Mouse (Mus musculus): ENCODE results near the gene Met. TPM values are rescaled to one million over a fixed set of nuclear protein-coding genes. Genes with fewer than 3 reads are reported as not detected.

Met gene
- total RNA-seq, 1 experiment from 2014 or later: 1.2 TPM

DNA sequence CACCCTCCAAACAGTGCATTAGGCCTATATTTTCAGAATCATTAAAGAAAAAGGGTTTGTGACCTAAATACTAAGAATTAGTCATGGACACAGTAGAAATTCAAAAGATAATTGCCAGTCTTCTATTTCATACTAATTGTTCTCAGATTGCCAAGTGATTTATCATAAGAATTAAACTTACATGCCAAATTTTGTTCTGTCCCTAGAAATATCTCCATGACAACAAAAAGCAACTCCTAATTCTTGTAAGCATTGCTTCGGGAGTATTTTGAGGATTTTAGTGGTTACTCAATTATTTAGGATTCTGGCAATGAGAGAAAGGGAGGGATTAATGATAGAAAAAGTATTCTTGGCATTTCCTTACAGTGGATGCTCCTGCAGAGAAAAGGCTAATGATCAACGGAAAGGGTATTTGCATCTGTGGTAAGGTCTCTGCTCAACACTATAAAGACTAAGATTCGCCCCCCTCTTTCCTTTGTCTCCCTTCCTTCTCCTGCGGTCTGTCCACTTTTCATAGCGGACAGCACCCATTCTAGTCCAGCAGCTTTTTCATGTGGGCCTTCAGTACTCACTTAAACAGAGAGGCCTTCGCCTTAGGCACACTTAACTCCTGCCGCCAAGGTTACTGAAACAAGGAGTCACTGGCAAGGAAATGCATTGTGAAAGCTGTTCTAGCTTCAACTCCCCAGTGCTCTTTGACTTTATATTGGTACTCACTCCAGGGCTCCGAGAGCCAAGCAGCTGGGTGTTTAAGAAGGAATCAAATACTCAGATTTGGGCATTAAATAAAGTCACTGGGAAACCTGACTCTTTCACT lies 58.5 kb downstream of the Met start:
- ATAC-seq (replicated peaks in 1 of 2; ENCODE audit: insufficient read depth in 1 of 2, low FRiP score in 2 of 2, low TSS enrichment in 1 of 2, low read depth in 1 of 2, poor library complexity in 2 of 2, severe bottlenecking in 2 of 2): no peak

DNA sequence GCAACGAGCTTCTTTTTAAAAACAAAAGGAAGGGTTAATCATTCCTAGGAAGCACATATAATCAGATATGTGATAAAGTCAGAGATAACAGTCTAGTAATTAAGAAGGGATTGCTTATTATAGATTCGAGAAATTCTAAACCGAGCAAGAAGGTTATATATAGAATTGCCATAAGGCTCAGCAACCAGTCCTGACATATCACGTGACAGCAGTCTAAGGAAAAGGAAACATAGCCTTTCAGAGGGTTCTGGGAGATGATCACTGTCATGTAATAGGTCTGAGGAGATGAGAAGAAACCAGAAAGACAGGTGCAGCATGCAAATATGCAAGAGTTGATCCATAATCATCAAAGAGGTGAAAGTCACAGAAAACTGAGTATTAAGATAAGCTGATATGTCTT lies 59.3 kb downstream of the Met start:
- ATAC-seq (replicated peaks in 1 of 2; ENCODE audit: insufficient read depth in 1 of 2, low FRiP score in 2 of 2, low TSS enrichment in 1 of 2, low read depth in 1 of 2, poor library complexity in 2 of 2, severe bottlenecking in 2 of 2): no peak

DNA sequence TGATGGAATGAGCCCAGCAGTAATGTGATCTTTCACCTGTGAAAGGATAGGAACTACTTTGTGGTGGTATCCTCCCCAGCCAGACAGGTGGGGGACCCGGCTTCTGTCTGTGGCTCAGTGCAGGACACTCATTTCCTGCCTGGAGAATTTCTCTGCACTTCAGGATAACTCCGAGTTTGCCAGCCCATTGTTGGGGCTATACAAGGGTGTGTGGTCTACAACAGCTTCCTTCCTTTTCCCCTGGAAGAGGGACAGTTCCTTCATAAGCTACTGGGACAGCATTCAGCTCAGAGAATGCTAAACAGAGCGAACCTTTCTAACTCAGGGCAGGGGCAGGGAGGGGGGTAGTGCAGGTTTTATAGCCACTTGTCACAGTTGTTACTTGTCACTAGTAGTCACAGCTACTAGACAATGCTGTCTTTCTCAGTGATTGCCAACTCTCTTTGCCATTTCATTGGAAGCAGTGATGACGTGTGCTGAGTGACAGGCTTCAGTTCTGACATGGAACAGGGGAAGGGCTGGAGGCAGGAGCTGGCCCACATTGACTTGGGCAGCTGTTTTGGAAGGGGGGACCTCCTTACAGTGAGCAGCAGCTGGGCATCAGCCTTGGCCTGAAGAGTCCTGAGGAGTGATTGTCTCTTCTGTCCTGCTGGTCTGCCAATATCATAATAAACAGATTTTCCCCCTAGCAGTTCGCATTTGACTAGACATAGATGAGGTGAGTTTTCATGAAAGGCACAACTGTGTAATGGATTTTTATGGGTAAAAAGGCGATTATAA lies 66.1 kb downstream of the Met start:
- no peak for ATAC-seq (replicated peaks in 1 of 2; ENCODE audit: insufficient read depth in 1 of 2, low FRiP score in 2 of 2, low TSS enrichment in 1 of 2, low read depth in 1 of 2, poor library complexity in 2 of 2, severe bottlenecking in 2 of 2)

DNA sequence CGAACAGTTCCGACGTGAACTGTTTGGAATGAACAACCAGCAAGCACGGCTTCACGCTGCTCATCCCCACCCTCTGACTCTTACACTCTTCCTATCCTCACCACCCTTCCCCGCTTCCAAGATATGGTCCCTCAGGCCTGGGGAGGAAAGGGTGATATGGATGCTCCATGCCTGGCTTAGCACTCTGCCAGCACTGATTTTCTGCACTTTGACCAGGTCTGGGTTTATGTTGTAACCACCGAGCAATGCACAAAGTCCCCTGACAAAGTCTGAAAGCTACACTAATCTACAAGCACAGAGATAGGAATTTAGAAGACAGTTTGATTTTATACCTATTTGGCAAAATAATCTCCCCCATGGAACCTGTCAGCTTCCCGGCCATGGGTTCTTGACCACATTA lies 78.0 kb downstream of the Met start:
- no peak for ATAC-seq (replicated peaks in 1 of 2; ENCODE audit: insufficient read depth in 1 of 2, low FRiP score in 2 of 2, low TSS enrichment in 1 of 2, low read depth in 1 of 2, poor library complexity in 2 of 2, severe bottlenecking in 2 of 2)

DNA sequence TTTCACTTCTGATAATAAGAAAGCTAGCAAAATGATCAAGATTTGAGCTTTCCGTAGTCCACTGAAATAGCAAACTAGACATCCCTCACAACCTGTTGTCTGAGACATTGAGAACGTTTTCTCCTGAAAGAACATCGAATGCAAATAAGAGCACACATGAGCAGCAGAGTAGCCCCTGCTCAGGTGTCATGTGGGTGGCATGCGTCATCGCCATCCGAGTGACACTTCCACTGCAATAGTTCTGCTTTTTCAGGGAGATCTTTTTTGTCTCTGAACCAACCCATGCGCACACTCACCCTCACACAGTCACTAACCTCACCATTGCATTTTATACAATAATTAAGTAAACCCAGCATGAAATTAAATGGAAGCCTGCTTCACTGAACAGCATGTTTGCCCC lies 78.8 kb downstream of the Met start:
- no peak for ATAC-seq (replicated peaks in 1 of 2; ENCODE audit: insufficient read depth in 1 of 2, low FRiP score in 2 of 2, low TSS enrichment in 1 of 2, low read depth in 1 of 2, poor library complexity in 2 of 2, severe bottlenecking in 2 of 2)

DNA sequence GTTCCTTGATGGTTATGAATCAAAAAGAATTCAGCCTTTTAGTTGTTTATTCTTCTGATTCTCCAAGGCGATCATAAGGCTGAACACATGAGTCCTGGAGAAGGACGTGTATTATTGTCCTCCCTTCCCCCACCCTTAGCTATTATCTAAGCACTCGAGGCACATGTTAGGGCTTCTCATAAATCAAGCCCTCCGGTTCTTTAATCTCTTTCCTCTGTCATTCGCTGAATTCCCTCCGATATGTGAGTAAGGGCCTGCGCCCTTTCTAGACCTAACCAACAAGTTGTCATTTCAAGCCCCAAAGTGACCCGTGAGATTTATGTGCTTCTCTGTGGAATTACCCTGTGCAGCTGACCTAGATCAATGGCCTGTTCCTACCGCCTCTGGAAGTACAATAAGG lies 81.9 kb downstream of the Met start:
- ATAC-seq (replicated peaks in 1 of 2; ENCODE audit: insufficient read depth in 1 of 2, low FRiP score in 2 of 2, low TSS enrichment in 1 of 2, low read depth in 1 of 2, poor library complexity in 2 of 2, severe bottlenecking in 2 of 2): no peak

DNA sequence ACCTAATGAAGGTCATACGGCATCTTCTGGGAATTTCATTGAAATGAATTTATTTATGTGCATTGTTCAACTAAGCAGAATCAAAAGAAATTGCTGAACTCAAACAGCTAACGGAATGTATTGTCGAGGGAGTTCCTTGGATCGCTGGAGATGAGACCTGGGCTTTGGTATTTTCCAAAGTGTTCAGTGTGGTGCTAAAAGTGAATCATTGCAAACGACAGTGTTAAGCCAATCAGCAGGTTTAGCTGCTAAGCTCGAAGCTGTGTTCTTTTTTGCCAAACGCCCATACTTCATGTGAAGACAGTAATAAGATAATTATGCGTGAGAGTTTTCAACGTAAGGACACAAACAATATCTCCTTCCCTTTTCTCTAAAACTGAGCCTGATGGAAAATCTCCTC lies 82.7 kb downstream of the Met start:
- no peak for ATAC-seq (replicated peaks in 1 of 2; ENCODE audit: insufficient read depth in 1 of 2, low FRiP score in 2 of 2, low TSS enrichment in 1 of 2, low read depth in 1 of 2, poor library complexity in 2 of 2, severe bottlenecking in 2 of 2)

DNA sequence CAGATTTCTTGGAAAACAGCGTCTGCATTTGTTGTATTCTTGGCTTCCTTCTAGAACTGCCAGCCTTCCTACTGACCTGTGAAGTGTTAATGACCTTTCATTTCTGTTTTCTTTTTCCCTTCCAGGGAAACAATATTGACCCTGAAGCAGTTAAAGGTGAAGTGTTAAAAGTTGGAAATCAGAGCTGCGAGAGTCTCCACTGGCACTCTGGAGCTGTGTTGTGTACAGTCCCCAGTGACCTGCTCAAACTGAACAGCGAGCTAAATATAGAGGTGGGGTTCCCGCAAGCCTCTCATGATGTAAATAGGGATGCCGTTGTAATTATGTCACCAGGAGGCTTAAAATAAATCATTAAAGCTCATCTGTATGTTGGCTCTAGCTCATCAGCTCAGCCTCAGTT lies 83.2 kb downstream of the Met start:
- ATAC-seq (replicated peaks in 1 of 2; ENCODE audit: insufficient read depth in 1 of 2, low FRiP score in 2 of 2, low TSS enrichment in 1 of 2, low read depth in 1 of 2, poor library complexity in 2 of 2, severe bottlenecking in 2 of 2): no peak

DNA sequence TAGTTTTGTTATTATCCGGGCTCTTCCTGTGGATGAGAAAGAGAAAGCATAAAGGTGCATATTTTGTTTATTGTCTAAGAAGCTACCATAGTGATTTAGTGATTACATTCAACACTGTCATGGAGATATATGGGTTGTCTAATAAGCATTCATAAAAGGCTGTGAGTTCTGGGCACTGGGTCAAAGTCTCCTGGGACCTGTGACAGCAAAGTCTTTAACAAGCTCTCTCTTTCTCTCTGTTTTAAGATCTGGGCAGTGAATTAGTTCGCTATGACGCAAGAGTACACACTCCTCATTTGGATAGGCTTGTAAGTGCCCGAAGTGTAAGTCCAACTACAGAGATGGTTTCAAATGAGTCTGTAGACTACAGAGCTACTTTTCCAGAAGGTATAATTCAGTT lies 85.2 kb downstream of the Met start:
- no peak for ATAC-seq (replicated peaks in 1 of 2; ENCODE audit: insufficient read depth in 1 of 2, low FRiP score in 2 of 2, low TSS enrichment in 1 of 2, low read depth in 1 of 2, poor library complexity in 2 of 2, severe bottlenecking in 2 of 2)

DNA sequence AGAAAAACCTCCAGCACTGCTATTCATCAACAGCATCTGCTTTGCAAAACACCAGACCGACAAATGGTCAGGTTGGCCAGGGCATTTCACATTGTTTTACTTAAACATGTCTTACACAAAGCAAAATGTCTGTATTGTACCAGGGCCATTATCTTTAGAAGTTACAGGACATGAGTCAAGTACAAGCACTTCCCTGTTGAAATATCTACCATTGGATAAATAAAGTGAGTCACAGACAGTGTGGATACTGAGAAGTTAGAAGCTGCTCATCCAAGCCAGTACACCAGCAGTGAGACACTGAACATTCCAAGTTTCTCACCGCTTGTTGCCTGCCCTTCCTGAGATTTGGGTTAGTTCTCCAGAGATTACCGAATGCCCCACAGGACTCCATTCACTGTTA lies 86.0 kb downstream of the Met start:
- no peak for ATAC-seq (replicated peaks in 1 of 2; ENCODE audit: insufficient read depth in 1 of 2, low FRiP score in 2 of 2, low TSS enrichment in 1 of 2, low read depth in 1 of 2, poor library complexity in 2 of 2, severe bottlenecking in 2 of 2)

DNA sequence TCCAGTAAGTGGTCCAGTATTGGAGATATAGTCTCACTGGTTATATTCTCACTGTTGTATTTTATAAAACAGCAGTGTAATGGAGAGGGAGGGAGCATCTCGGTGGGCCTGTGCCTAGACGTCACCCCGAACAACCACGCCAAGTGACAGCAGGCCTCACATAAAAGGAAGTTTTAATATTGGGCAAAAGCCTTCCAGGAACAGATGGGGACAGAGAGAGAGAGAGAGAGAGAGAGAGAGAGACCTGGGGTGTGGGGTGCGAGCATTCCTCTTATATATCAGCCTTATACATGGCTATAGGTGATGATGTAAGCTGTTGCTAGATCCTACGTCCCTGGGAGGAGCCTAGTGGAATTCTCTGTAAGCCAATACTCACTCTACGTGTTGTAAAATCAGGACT lies 90.7 kb downstream of the Met start:
- no peak for ATAC-seq (replicated peaks in 1 of 2; ENCODE audit: insufficient read depth in 1 of 2, low FRiP score in 2 of 2, low TSS enrichment in 1 of 2, low read depth in 1 of 2, poor library complexity in 2 of 2, severe bottlenecking in 2 of 2)

DNA sequence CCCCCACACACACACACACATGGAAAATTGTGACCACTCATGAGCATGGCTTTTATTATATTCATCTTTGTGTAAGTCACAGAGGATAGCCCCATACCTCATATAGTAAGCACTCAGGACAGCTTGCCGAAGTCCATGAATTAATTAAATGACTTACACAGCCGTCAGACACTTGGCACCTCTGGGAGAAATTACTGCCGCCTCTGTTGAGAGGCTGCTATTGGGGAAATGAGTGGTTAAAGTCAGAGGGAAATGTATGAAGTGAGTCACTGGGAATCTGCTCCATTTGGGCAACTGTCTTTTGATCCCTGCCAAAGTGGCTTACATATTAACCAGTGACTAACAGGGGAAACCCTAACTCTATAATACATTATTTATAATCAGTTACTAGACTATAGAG lies 91.2 kb downstream of the Met start:
- ATAC-seq (replicated peaks in 1 of 2; ENCODE audit: insufficient read depth in 1 of 2, low FRiP score in 2 of 2, low TSS enrichment in 1 of 2, low read depth in 1 of 2, poor library complexity in 2 of 2, severe bottlenecking in 2 of 2): no peak

DNA sequence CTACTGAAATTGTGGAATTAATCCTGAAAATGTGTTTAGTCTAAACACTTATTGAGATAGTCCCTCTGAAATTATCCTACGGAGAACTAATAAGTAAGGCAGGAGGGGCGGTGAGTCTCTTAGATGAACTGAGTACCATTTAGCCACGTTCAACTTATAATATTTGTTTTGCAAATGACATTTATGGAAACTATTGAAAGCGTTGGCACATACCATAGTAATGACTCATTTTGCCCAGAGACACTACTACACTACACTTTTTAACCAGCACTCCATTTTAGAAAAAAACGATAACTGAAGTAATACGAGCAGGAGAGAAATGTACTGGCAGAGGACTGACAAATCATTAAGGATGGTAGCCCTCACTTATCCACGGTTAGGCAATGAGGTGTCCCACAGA lies 92.1 kb downstream of the Met start:
- no peak for ATAC-seq (replicated peaks in 1 of 2; ENCODE audit: insufficient read depth in 1 of 2, low FRiP score in 2 of 2, low TSS enrichment in 1 of 2, low read depth in 1 of 2, poor library complexity in 2 of 2, severe bottlenecking in 2 of 2)

DNA sequence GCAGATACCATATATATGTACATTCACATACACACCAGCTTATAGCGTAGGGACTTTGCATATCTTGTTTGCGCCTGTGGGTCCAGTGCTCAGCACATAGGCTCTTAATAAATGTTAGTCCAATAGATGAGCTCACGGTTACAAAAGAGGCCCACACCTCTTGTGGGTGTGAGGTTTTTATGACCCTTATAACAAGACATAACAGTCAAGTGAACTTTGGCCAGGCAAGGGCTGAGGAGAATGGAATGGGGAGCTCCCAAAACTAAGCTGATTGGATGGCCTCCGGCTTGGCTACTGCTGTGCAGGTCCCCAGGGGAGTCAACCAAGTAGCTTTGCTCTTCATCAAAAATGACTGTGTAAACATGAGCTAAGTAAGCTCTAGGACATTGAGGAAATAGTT lies 96.1 kb downstream of the Met start:
- ATAC-seq (replicated peaks in 1 of 2; ENCODE audit: insufficient read depth in 1 of 2, low FRiP score in 2 of 2, low TSS enrichment in 1 of 2, low read depth in 1 of 2, poor library complexity in 2 of 2, severe bottlenecking in 2 of 2): no peak

DNA sequence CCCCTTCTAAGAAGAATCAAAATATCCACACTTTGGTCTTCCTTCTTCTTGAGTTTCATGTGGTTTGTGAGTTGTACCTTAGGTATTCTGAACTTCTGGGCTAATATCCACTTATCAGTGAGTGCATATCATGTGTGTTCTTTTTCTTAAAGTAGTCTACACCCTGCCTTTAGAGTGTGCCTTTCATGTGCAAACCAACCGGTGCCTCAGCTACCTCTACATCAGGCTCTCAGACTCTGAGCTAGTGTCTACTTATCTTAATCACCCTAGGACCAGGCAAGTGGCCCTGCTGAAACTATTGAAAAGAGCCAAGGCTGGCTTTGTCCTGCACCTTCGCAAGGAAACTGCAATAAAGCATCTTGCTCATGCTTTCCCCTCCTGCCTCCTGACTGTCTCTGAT lies 97.7 kb downstream of the Met start:
- ATAC-seq (replicated peaks in 1 of 2; ENCODE audit: insufficient read depth in 1 of 2, low FRiP score in 2 of 2, low TSS enrichment in 1 of 2, low read depth in 1 of 2, poor library complexity in 2 of 2, severe bottlenecking in 2 of 2): no peak

DNA sequence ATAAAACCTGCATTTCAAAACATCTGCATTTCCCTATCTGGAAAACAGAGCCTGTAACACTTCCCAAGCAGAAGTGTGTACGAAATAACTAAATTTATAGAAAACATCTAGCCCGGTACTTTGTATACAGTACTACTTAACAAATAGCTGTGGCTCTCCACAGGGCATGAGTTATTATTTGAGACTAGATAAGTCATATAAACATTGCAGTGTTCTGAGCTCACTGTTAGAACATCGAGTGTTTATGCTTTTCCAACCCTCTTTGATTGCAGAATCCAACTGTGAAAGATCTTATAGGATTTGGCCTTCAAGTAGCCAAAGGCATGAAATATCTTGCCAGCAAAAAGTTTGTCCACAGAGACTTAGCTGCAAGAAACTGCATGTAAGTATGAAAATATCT lies 98.3 kb downstream of the Met start:
- ATAC-seq (replicated peaks in 1 of 2; ENCODE audit: insufficient read depth in 1 of 2, low FRiP score in 2 of 2, low TSS enrichment in 1 of 2, low read depth in 1 of 2, poor library complexity in 2 of 2, severe bottlenecking in 2 of 2): no peak

DNA sequence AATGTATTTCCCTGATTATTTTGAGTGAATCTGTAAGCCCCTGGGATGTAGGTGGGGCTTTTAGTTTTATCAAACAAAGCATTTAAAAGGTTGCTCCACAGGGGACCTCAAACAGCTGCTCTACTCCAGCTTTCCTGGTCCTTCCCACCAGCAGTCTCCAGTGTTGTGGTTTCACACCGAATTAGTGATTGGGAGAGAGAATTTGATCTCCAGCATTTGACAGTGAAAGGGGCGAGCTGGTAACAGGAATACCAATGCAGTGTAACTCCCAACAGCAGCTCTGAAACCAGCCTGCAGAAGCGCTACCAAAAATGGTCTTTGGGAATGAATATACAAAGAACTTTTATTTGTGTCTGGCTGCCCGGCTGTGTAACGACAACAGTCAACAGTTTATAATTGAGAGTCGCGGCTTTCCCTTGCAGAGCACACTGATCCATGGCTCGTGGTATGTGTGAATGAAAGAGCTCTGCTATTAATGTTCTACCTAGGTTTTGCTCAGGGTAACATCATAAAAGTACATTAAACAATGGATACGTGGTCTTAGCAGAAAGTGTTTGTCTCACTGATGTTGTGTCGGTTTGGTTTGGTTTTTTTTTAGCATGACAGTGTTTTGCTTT lies 99.0 kb downstream of the Met start:
- no peak for ATAC-seq (replicated peaks in 1 of 2; ENCODE audit: insufficient read depth in 1 of 2, low FRiP score in 2 of 2, low TSS enrichment in 1 of 2, low read depth in 1 of 2, poor library complexity in 2 of 2, severe bottlenecking in 2 of 2)

DNA sequence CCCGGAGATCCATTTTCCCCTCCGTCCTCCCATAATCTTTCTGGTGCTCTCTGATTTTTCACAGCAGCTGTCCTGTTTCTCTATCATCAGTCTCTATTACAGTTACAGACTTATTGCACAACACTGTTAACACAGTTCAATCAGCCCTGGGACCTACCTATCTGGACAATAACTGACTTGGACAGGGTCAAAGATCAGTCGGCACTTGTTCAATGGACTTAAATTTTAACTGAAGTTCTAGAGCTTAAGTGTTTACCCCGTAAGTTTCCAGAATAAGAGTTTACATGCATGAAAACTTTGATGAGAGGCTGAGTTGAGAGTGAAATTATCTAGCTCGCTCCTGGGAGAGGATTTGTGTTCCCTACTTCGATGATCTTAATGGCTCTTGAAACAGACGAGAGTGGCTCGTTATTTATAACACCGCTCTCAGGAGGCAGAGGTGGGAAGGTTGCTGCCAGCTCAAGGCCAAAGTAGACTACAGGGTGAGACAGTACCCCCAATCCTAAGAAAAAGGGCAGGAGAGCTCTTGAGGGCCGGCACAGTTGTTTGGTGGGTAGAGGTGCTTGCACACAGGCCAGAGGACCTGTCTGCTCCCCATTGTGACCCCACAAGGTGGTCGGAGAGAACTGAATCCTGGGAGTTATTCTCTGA lies 105.2 kb downstream of the Met start:
- ATAC-seq (replicated peaks in 1 of 2; ENCODE audit: insufficient read depth in 1 of 2, low FRiP score in 2 of 2, low TSS enrichment in 1 of 2, low read depth in 1 of 2, poor library complexity in 2 of 2, severe bottlenecking in 2 of 2): no peak
